Mouse (Mus musculus): Measurements from ENCODE around the gene Smc3. TPM values are rescaled to one million over a fixed set of nuclear protein-coding genes. Genes with fewer than 3 reads are reported as not detected.
A peak's percentile ranks its signal among the peaks of the same experiment; 100 is the strongest.
"Not testable (repeated sequence)": the region's sequence is repeated elsewhere in the genome, so short reads cannot be mapped to it uniquely, and the experiment has no call there.

Gene Smc3
- polyA plus RNA-seq, 1 experiment from 2014 or later: 83.4 TPM

DNA sequence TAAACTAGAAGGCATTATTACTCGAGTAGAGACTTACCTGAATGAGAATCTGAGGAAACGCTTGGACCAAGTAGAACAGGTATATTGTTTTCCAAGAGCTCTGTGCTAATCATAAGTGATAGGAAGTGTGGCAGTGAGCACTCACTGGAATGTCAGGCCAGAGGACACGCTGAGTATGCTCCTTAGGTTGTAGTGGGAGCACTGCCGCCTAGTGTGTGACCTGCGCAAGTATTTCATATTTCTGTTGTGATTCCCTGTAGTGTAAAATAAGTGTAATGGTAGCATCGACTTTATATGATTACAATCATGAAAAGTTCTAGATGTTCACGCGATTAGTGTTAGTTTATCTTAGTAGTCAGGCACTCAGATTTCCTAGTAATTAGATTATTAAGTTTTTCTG, 38.5 kb downstream of the Smc3 start:
- 95% methylated on average over 8 of the region's 8 CpGs for WGBS
- H3K4me1 ChIP-seq (replicated peaks): no peaks in the 10 kb centered on the region
- H3K4me3 ChIP-seq (replicated peaks): no peak overlapping the region
- no peak overlapping the region for H3K9ac ChIP-seq (replicated peaks)
- H3K27me3 ChIP-seq: no peaks in the 10 kb centered on the region
- ATAC-seq (ENCODE audit: insufficient number of reproducible peaks, insufficient read depth, low FRiP score, low TSS enrichment, low read depth): no peak
- no peak overlapping the region for H3K27ac ChIP-seq
- no peaks in the 10 kb centered on the region for H3K9me3 ChIP-seq
- H3K4me2 ChIP-seq: no peak overlapping the region
- H3K36me3 ChIP-seq: peaks cover 88% of the 10 kb centered on the region

DNA sequence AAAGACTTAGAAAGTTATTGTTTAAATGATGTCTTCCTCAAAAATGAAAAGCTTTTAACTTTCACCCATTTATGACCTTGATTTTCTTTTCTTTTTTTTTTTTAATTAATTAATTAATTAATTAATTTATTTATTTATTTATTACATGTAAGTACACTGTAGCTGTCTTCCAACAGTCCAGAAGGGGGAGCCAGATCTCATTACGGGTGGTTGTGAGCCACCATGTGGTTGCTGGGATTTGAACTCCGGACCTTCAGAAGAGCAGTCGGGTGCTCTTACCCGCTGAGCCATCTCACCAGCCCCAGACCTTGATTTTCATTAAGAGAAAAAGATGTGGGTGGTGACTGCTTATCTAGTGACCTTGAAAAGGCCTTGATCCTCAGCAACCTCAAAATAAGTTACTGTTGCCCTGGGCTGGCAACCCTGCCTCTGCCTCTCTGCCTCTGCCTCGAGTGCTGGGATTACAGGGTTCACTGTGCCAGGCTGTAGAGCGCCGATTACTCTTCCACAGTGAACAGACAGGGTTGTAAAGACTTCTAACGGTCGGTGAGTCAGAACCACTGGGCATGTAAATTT, 43.9 kb downstream of the Smc3 start:
- Histone ChIP-seq H3K9me3 (no peaks in the 10 kb centered on the region), H3K27me3 (no peaks in the 10 kb centered on the region), H3K4me3 (replicated peaks) (no peak overlapping the region), H3K4me2 (no peak overlapping the region), H3K27ac (no peak overlapping the region), H3K36me3 (peaks cover 74% of the 10 kb centered on the region), H3K9ac (replicated peaks) (no peak overlapping the region), H3K4me1 (replicated peaks) (peaks cover 3% of the 10 kb centered on the region)
- 90% methylated on average over 9 of the region's 9 CpGs for WGBS
- ATAC-seq (ENCODE audit: insufficient number of reproducible peaks, insufficient read depth, low FRiP score, low TSS enrichment, low read depth): no peak

DNA sequence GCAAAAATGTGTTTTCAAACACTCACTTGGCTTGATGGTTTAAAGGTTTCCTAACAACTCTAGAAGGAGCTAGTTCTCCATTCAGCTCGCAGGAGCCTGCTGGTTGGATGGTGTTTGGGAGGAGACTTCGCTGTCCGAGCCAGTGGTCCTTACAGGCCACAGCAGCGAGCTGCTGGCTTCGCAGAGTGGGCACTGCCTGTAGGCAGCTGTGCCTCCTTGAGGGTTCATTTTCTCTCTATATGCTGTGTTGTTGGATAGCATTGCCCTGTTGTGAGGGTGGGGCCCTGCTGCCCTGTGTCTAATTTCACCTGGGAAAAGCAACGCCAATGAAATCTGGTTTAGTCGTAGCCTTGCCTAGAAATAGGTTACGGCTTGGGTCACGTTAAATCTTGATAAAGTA, 47.1 kb downstream of the Smc3 start:
- Histone ChIP-seq H3K27ac (no peak overlapping the region), H3K27me3 (peaks cover 17% of the 10 kb centered on the region), H3K4me1 (replicated peaks) (peaks cover 14% of the 10 kb centered on the region), H3K4me2 (no peak overlapping the region), H3K9me3 (no peaks in the 10 kb centered on the region), H3K9ac (replicated peaks) (no peak overlapping the region), H3K4me3 (replicated peaks) (no peak overlapping the region), H3K36me3 (peaks cover 51% of the 10 kb centered on the region)
- ATAC-seq (ENCODE audit: insufficient number of reproducible peaks, insufficient read depth, low FRiP score, low TSS enrichment, low read depth): no peak
- 80% methylated on average over 9 of the region's 9 CpGs for WGBS

DNA sequence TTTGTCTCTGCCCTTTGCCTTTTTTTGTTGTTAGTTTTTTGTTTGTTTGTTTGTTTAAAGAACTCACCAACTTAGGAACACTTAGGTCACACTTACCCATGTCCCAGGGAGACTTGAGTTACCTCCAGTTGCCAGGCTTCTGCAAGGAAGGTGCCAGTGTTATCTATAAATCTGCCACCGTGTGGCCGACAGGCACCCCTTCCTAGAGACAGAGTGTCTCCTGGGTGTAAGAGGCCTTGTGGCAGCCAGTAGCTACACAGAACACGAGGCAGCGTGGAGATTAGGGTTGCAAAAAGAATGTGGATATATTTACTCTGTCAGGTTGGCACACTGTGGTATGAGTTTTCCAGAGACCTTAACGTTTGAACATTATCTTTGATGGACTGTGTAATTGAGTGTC, 47.9 kb downstream of the Smc3 start:
- no peak overlapping the region for H3K4me2 ChIP-seq
- 36% methylated on average over 5 of the region's 5 CpGs for whole genome bisulfite sequencing
- no peak overlapping the region for H3K27ac ChIP-seq
- no peak overlapping the region for H3K4me3 ChIP-seq (replicated peaks)
- no peak overlapping the region for H3K9ac ChIP-seq (replicated peaks)
- ATAC-seq (ENCODE audit: insufficient number of reproducible peaks, insufficient read depth, low FRiP score, low TSS enrichment, low read depth): no peak
- H3K27me3 ChIP-seq: peaks cover 22% of the 10 kb centered on the region
- no peaks in the 10 kb centered on the region for H3K9me3 ChIP-seq
- H3K36me3 ChIP-seq: peaks cover 47% of the 10 kb centered on the region
- peaks cover 22% of the 10 kb centered on the region for H3K4me1 ChIP-seq (replicated peaks)

DNA sequence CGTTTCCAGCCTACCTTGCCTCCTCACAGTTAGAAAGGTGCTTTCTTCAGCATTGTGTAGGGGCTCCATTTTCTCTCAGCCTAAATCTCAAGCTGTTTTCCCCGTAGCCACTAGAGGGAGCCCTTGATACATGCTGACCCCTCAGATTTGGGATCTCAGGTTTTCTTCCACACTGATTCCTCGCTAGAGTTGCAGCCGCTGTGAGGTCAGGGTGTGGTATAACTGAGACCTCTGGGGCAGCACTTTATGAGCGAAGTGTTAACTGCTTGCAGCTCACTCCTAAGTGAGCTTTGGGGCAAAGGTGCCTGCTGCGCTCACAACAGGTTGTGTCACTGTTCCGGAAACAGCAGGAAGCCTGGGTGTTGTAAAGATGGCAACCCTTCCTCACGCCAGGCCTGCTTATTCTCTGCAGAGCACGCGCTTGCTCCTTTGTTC, 48.6 kb downstream of the Smc3 start:
- peaks cover 22% of the 10 kb centered on the region for H3K27me3 ChIP-seq
- peak; percentile 76 for ATAC-seq (ENCODE audit: insufficient number of reproducible peaks, insufficient read depth, low FRiP score, low TSS enrichment, low read depth)
- H3K4me1 ChIP-seq (replicated peaks): peaks cover 29% of the 10 kb centered on the region
- H3K4me2 ChIP-seq: peak overlapping the region; percentile 13
- H3K27ac ChIP-seq: 0 out of 2 replicates have a peak overlapping the region, but pooled peaks have one; percentile 9
- WGBS: 17% methylated on average over 10 of the region's 10 CpGs
- H3K9ac ChIP-seq (replicated peaks): no peak overlapping the region
- no peaks in the 10 kb centered on the region for H3K9me3 ChIP-seq
- H3K36me3 ChIP-seq: peaks cover 40% of the 10 kb centered on the region
- no peak overlapping the region for H3K4me3 ChIP-seq (replicated peaks)

DNA sequence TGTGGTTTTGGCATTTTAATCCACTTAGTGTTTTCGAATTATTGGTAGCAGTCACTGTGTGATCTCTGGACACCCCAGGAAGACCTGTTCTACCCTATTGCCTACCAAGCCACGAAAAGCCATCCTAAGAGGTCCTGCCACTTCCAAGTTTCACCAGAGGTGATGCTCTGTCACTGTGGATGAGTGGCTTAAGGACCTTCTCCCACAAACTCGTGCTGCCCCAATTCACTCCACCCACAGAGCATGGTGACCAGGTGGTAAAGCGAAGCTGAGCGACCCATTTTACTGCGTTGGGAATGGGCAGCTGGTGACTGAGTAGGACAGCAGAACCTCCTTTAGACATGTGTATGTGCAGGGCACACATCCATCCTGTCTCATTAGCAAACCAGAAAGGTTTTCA, 49.2 kb downstream of the Smc3 start:
- H3K9ac ChIP-seq (replicated peaks): no peak overlapping the region
- H3K4me2 ChIP-seq: peak overlapping the region; percentile 13
- no peak for ATAC-seq (ENCODE audit: insufficient number of reproducible peaks, insufficient read depth, low FRiP score, low TSS enrichment, low read depth)
- peaks cover 34% of the 10 kb centered on the region for H3K4me1 ChIP-seq (replicated peaks)
- WGBS: 70% methylated on average over 6 of the region's 6 CpGs
- H3K9me3 ChIP-seq: no peaks in the 10 kb centered on the region
- 0 out of 2 replicates have a peak overlapping the region, but pooled peaks have one; percentile 9 for H3K27ac ChIP-seq
- peaks cover 36% of the 10 kb centered on the region for H3K36me3 ChIP-seq
- H3K27me3 ChIP-seq: peaks cover 22% of the 10 kb centered on the region
- no peak overlapping the region for H3K4me3 ChIP-seq (replicated peaks)

DNA sequence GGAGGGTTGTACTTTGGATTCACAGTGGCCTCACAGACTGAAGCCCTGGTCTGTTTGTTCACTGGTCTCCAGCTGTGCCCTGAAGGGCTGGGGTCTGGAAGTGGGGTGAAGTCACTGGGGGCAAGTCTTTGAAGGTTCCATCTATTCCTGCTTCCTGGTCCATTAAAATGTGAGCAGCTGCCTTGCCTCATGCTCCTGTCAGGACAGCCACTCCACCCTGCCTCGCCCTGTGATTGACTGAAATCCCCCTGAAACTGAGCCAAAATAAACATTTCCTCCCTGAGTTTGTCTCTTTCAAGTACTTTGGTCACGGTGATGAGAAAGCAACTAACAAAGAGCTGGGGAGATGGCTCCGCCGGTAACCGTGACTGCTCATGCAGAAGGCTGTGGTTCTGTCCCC, 49.6 kb downstream of the Smc3 start:
- H3K36me3 ChIP-seq: peaks cover 33% of the 10 kb centered on the region
- H3K4me3 ChIP-seq (replicated peaks): no peak overlapping the region
- no peak overlapping the region for H3K27ac ChIP-seq
- H3K4me1 ChIP-seq (replicated peaks): peaks cover 39% of the 10 kb centered on the region
- H3K9ac ChIP-seq (replicated peaks): no peak overlapping the region
- H3K4me2 ChIP-seq: no peak overlapping the region
- no peak for ATAC-seq (ENCODE audit: insufficient number of reproducible peaks, insufficient read depth, low FRiP score, low TSS enrichment, low read depth)
- no peaks in the 10 kb centered on the region for H3K9me3 ChIP-seq
- peaks cover 22% of the 10 kb centered on the region for H3K27me3 ChIP-seq
- 84% methylated on average over 5 of the region's 5 CpGs for WGBS

DNA sequence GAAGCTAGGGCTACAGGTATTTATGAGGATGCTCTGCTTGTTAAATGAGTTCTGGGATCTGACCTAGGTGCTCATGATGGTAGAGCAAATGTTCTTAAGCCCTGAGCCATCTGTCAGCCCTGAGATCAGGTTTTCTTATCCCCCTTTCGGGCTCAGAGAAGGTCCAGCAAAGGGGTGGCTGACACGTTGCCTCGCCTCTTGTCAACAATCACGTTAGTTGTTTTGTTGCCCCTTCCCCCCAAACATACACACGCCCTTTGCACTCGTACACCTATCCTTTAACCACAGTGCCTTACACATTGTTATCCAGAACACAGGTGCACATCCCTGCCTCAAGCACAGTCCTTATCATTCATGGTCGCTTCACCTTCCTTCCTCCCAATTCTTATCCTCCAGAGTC, 50.7 kb downstream of the Smc3 start:
- Histone ChIP-seq H3K9ac (replicated peaks) (no peak overlapping the region), H3K36me3 (peaks cover 23% of the 10 kb centered on the region), H3K4me2 (no peak overlapping the region), H3K27me3 (peaks cover 27% of the 10 kb centered on the region), H3K4me1 (replicated peaks) (peaks cover 41% of the 10 kb centered on the region), H3K4me3 (replicated peaks) (no peak overlapping the region), H3K9me3 (no peaks in the 10 kb centered on the region), H3K27ac (no peak overlapping the region)
- ATAC-seq (ENCODE audit: insufficient number of reproducible peaks, insufficient read depth, low FRiP score, low TSS enrichment, low read depth): no peak
- 80% methylated on average over 7 of the region's 7 CpGs for WGBS

DNA sequence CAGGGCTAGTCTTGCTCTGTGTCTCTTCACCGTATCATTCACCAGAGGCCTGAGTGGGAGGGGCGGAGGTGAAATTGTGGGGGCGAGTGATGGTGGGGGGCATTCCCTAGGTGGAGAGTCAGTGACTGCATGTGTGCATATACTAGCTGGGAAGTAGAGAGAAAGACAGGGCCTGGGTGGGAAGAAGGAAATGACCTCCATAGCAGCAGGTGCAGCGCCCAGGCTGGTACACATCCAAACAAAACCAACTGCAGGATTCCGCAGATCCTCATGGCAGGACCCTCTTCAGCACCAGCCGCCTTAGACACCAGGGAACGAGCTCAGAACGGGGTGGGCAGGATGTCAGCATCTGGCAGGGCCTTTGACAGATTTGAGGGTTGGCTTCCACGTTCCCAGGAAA, 52.1 kb downstream of the Smc3 start:
- Histone ChIP-seq H3K9me3 (no peaks in the 10 kb centered on the region), H3K4me1 (replicated peaks) (peaks cover 41% of the 10 kb centered on the region), H3K27ac (no peak overlapping the region), H3K4me3 (replicated peaks) (no peak overlapping the region), H3K27me3 (peaks cover 27% of the 10 kb centered on the region), H3K4me2 (no peak overlapping the region), H3K9ac (replicated peaks) (no peak overlapping the region), H3K36me3 (peaks cover 10% of the 10 kb centered on the region; the same call in 1 of the 2 replicates)
- whole genome bisulfite sequencing: 70% methylated on average over 9 of the region's 9 CpGs
- ATAC-seq (ENCODE audit: insufficient number of reproducible peaks, insufficient read depth, low FRiP score, low TSS enrichment, low read depth): no peak

DNA sequence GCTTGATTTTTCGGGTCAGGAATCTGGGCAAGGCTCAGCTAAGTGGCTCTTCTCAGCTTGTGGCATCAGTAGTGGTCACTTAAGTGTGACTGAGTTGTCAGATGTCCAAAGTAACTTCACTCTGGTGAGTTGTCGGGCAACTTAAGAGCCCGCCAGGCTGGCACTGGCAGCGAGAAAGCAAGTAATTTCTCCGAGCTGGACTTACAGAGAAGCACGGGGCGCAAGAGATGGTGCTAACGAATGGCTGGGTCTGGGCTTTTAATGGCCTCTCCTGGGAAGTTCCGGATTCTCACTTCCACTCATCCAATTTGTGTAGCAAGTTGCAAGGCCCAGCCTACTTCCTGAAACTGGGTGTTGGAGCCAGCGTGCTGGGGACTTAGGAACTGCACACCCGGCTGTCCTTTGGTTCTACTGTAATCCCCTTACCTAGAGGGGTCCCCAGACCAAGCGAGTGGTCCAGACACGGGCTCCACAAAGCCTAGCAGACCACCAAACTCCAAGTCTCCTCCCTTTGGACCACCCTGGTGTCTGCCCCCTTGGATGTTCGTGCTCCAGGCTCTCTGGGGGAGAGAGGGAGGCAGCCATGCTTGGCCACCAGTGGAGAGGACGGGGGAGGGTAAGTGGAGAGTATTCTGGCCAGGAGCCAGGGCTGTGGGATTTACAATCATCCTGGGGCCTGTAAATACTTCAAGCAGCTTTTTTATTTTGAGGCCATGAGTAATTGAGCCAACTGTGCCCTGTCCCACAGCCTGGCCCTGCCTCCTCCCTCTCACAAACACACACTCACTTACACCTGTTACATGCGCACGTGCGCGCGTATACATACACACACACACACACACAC, 53.6 kb downstream of the Smc3 start:
- Histone ChIP-seq H3K4me1 (replicated peaks) (peaks cover 40% of the 10 kb centered on the region), H3K27ac (peak overlapping the region; percentile 75), H3K9ac (replicated peaks) (0 out of 2 replicates have a peak overlapping the region, but pooled peaks have one; percentile 18), H3K27me3 (peaks cover 43% of the 10 kb centered on the region), H3K36me3 (peaks cover 7% of the 10 kb centered on the region; the same call in 1 of the 2 replicates), H3K9me3 (no peaks in the 10 kb centered on the region), H3K4me2 (peak overlapping the region; percentile 50), H3K4me3 (replicated peaks) (no peak overlapping the region; the same call in 1 of the 2 replicates)
- 23% methylated on average over 20 of the region's 20 CpGs for WGBS
- peak; percentile 80 for ATAC-seq (ENCODE audit: insufficient number of reproducible peaks, insufficient read depth, low FRiP score, low TSS enrichment, low read depth)

DNA sequence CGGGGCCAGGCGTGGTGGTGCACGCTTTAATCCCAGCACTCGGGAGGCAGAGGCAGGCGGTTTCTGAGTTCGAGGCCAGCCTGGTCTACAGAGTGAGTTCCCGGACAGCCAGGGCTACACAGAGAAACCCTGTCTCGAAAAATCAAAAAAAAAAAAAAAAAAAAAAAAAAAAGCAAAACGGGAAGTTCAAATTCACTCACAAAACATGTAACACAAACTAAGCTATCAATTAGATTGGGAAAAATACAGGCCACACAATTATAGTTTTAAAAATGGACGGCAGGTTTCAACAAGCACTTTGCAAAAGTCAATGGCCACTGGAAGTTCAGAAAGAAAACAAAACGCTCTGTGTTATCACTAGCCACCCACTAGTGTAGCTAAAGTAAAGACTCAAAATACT, 56.2 kb downstream of the Smc3 start:
- not testable (repeated sequence) for H3K36me3 ChIP-seq; H3K27ac ChIP-seq; H3K4me2 ChIP-seq; H3K4me3 ChIP-seq (replicated peaks); ATAC-seq (ENCODE audit: insufficient number of reproducible peaks, insufficient read depth, low FRiP score, low TSS enrichment, low read depth); H3K9ac ChIP-seq (replicated peaks); H3K9me3 ChIP-seq
- 94% methylated on average over 11 of the region's 11 CpGs for WGBS
- peaks cover 52% of the 10 kb centered on the region for H3K27me3 ChIP-seq
- peaks cover 28% of the 10 kb centered on the region for H3K4me1 ChIP-seq (replicated peaks)
